In the genomic region with DNA sequence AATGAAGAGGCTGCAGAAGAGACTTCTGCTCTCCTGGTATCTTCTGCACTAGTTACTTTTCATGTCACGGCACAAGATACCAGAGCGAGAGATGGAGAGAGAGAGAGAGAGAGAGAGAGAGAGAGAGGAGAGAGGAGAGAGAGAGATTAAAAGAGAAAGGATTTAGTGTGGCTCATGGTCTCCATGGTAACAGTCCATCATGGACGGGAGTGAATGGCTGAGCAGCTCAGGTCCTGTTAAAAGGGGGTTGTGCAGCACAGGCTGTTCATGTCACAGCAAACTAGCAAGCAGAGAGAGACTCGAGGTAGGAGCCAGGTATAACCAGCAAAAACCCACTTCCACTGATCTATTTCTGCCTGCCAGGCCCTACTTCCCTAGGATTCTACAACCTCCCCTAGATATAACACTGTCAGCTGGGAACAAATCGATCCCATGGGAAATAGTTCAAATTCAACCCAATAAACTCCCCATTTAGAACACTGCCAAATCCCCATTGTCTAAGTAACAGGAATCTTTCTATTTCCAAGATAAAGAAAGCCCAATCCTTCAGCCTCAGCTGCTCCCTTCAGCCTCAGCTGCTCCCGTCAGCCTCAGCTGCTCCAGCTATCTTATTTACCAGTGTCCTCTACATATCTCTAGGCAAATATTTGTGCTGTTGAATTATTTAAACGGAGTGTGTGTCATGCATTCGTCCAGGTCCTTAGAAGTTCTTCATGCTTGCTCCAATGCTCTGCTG, we compare ENCODE assay signal across 20 mouse cellular contexts. TPM values are rescaled to one million over a fixed set of nuclear protein-coding genes. Genes with fewer than 3 reads are reported as not detected.
A peak's percentile ranks its signal among the peaks of the same experiment; 100 is the strongest.
DNase-seq lines count a peak whose midpoint lies in the region; ATAC-seq and TF ChIP-seq lines count a peak whose summit lies in the region.
"Had no signal": no experiment of that assay in that cellular context is flagged by ENCODE, and none has a peak within 500 bp of the region (broad histone marks: within the 10 kb centered on the region; RNA-seq: fewer than 3 reads in every experiment).

No protein-coding gene starts in this region.

- DNase-seq in hindbrain, embryonic 11.5 days (ENCODE audit: low spot score), result no peak
- no peak for DNase-seq in hindbrain, embryonic 10.5 days (ENCODE audit: low spot score)
- DNase-seq in midbrain, embryonic 14.5 days, result peak; percentile 59
- peak; percentile 11 for DNase-seq in stomach, postnatal 0 days (ENCODE audit: low spot score)
- DNase-seq in right cerebral cortex, postnatal 4 days, result no peak
- no peak for DNase-seq in kidney, adult 8-10 months
- DNase-seq in right cerebral cortex, adult 18-20 months, result no peak
- DNase-seq: adrenal gland, postnatal 25 days; cerebellum, adult 9-11 months; gastrocnemius, postnatal 36 days; kidney, postnatal 10 days; left cerebral cortex, postnatal 4 days had no signal

- WGBS in hindbrain, embryonic 11.5 days, result 72% methylated on average over 8 of the region's 8 CpGs
- WGBS in hindbrain, embryonic 10.5 days, result 65% methylated on average over 8 of the region's 8 CpGs
- WGBS in hindbrain, embryonic 13.5 days, result 62% methylated on average over 8 of the region's 8 CpGs
- WGBS in midbrain, embryonic 14.5 days, result 35% methylated on average over 8 of the region's 8 CpGs
- 48% methylated on average over 8 of the region's 8 CpGs for WGBS in stomach, postnatal 0 days

- TF ChIP-seq CTCF in stomach, postnatal 0 days (IDR thresholded peaks at IDR 0.05; ENCODE audit: low read depth), result no peak

- no peak for TF ChIP-seq EP300 in stomach, postnatal 0 days (optimal IDR thresholded peaks at IDR 0.05)

- 0 out of 2 replicates have a peak, but pooled peaks have one; percentile 53 for ATAC-seq in hindbrain, embryonic 11.5 days (ENCODE audit: low FRiP score)
- ATAC-seq in hindbrain, embryonic 13.5 days (ENCODE audit: low FRiP score), result peak; percentile 61; the same call in 1 of the 2 replicates
- ATAC-seq in midbrain, embryonic 14.5 days (ENCODE audit: low FRiP score, low TSS enrichment), result peak; percentile 70
- no peak for ATAC-seq in stomach, postnatal 0 days (ENCODE audit: low FRiP score, low TSS enrichment)
- ATAC-seq: activated CD4-positive, CD25-positive, alpha-beta regulatory T cell, adult 4 months; intestine, embryonic 16.5 days; liver, embryonic 12.5 days had no signal

- H3K4me3 ChIP-seq in hindbrain, embryonic 11.5 days (ENCODE audit: low read depth, low read length), result no peak overlapping the region
- H3K4me3 ChIP-seq in hindbrain, embryonic 10.5 days, result no peak overlapping the region
- H3K4me3 ChIP-seq in hindbrain, embryonic 13.5 days, result no peak overlapping the region
- H3K4me3 ChIP-seq in midbrain, embryonic 14.5 days (replicated peaks; ENCODE audit: low read depth, low read length), result no peak overlapping the region
- H3K4me3 ChIP-seq in stomach, postnatal 0 days (ENCODE audit: low read depth, low read length), result no peak overlapping the region
- H3K4me3 ChIP-seq: embryonic facial prominence, embryonic 15.5 days; liver, embryonic 12.5 days; lung, embryonic 15.5 days had no signal

- no peaks in the 10 kb centered on the region for H3K36me3 ChIP-seq in hindbrain, embryonic 11.5 days (ENCODE audit: control insufficient read depth, insufficient read depth, low read length)
- no peaks in the 10 kb centered on the region for H3K36me3 ChIP-seq in hindbrain, embryonic 10.5 days
- H3K36me3 ChIP-seq in hindbrain, embryonic 13.5 days, result no peaks in the 10 kb centered on the region
- H3K36me3 ChIP-seq in midbrain, embryonic 14.5 days (ENCODE audit: control insufficient read depth, insufficient read depth, low read length), result no peaks in the 10 kb centered on the region
- H3K36me3 ChIP-seq in stomach, postnatal 0 days (ENCODE audit: control insufficient read depth, insufficient read depth, low read length), result no peaks in the 10 kb centered on the region
- H3K36me3 ChIP-seq: embryonic facial prominence, embryonic 15.5 days; liver, embryonic 12.5 days; lung, embryonic 15.5 days had no signal

- H3K9ac ChIP-seq in hindbrain, embryonic 11.5 days (ENCODE audit: low read depth, low read length), result no peak overlapping the region
- H3K9ac ChIP-seq in hindbrain, embryonic 13.5 days, result no peak overlapping the region
- H3K9ac ChIP-seq in midbrain, embryonic 14.5 days (replicated peaks; ENCODE audit: low read length), result no peak overlapping the region
- H3K9ac ChIP-seq in stomach, postnatal 0 days (ENCODE audit: low read length), result no peak overlapping the region
- H3K9ac ChIP-seq: embryonic facial prominence, embryonic 15.5 days; liver, embryonic 12.5 days; lung, embryonic 15.5 days had no signal

- H3K4me1 ChIP-seq in hindbrain, embryonic 11.5 days (replicated peaks; ENCODE audit: control insufficient read depth, insufficient read depth, low read length), result no peaks in the 10 kb centered on the region
- H3K4me1 ChIP-seq in hindbrain, embryonic 10.5 days (replicated peaks), result no peaks in the 10 kb centered on the region; the same call in 1 of the 2 replicates
- H3K4me1 ChIP-seq in hindbrain, embryonic 13.5 days (replicated peaks), result no peaks in the 10 kb centered on the region
- H3K4me1 ChIP-seq in midbrain, embryonic 14.5 days (ENCODE audit: control insufficient read depth, insufficient read depth, low read length), result no peaks in the 10 kb centered on the region
- no peaks in the 10 kb centered on the region for H3K4me1 ChIP-seq in stomach, postnatal 0 days (replicated peaks; ENCODE audit: control insufficient read depth, insufficient read depth)
- H3K4me1 ChIP-seq: embryonic facial prominence, embryonic 15.5 days; liver, embryonic 12.5 days; lung, embryonic 15.5 days had no signal

- H3K4me2 ChIP-seq in hindbrain, embryonic 11.5 days (replicated peaks; ENCODE audit: low read depth, low read length), result no peak overlapping the region
- no peak overlapping the region for H3K4me2 ChIP-seq in hindbrain, embryonic 13.5 days
- H3K4me2 ChIP-seq in midbrain, embryonic 14.5 days (ENCODE audit: low read length), result no peak overlapping the region
- H3K4me2 ChIP-seq in stomach, postnatal 0 days (replicated peaks; ENCODE audit: low read depth), result no peak overlapping the region
- H3K4me2 ChIP-seq: embryonic facial prominence, embryonic 15.5 days; heart, embryonic 11.5 days; liver, embryonic 12.5 days; lung, embryonic 15.5 days had no signal

- H3K27me3 ChIP-seq in hindbrain, embryonic 11.5 days (ENCODE audit: control insufficient read depth, insufficient read depth, low read length), result no peaks in the 10 kb centered on the region
- no peaks in the 10 kb centered on the region for H3K27me3 ChIP-seq in hindbrain, embryonic 10.5 days (ENCODE audit: insufficient read depth, poor library complexity, severe bottlenecking)
- no peaks in the 10 kb centered on the region for H3K27me3 ChIP-seq in hindbrain, embryonic 13.5 days
- H3K27me3 ChIP-seq in midbrain, embryonic 14.5 days (ENCODE audit: control insufficient read depth, insufficient read depth, low read length), result no peaks in the 10 kb centered on the region
- no peaks in the 10 kb centered on the region for H3K27me3 ChIP-seq in stomach, postnatal 0 days (ENCODE audit: control insufficient read depth, insufficient read depth, low read length)
- H3K27me3 ChIP-seq: CH12.LX; embryonic facial prominence, embryonic 15.5 days; liver, embryonic 12.5 days; lung, embryonic 15.5 days had no signal

- no peaks in the 10 kb centered on the region for H3K9me3 ChIP-seq in hindbrain, embryonic 11.5 days (ENCODE audit: control insufficient read depth, low read length)
- no peaks in the 10 kb centered on the region for H3K9me3 ChIP-seq in hindbrain, embryonic 10.5 days
- H3K9me3 ChIP-seq in hindbrain, embryonic 13.5 days, result no peaks in the 10 kb centered on the region
- H3K9me3 ChIP-seq in midbrain, embryonic 14.5 days (ENCODE audit: control insufficient read depth, low read length), result no peaks in the 10 kb centered on the region
- H3K9me3 ChIP-seq in stomach, postnatal 0 days (ENCODE audit: control insufficient read depth, low read length), result no peaks in the 10 kb centered on the region
- H3K9me3 ChIP-seq: embryonic facial prominence, embryonic 15.5 days; liver, embryonic 12.5 days; lung, embryonic 15.5 days had no signal

- H3K27ac ChIP-seq in hindbrain, embryonic 11.5 days (ENCODE audit: low read depth, low read length), result no peak overlapping the region
- H3K27ac ChIP-seq in hindbrain, embryonic 10.5 days, result no peak overlapping the region
- no peak overlapping the region for H3K27ac ChIP-seq in hindbrain, embryonic 13.5 days
- no peak overlapping the region for H3K27ac ChIP-seq in midbrain, embryonic 14.5 days (replicated peaks; ENCODE audit: low read depth, low read length)
- no peak overlapping the region for H3K27ac ChIP-seq in stomach, postnatal 0 days (replicated peaks)
- H3K27ac ChIP-seq: embryonic facial prominence, embryonic 15.5 days; liver, embryonic 12.5 days; lung, embryonic 15.5 days had no signal

RNA-seq across cellular contexts. Expression of gene Ipcef1, which starts 18.0 kb away (rescaled TPM):
- 0.28 and 0.31 TPM in 2 replicates for polyA plus RNA-seq in hindbrain, embryonic 11.5 days (2014; fragmentation: Nextera tagmentation; extraction: Ambion mirVana)
- polyA plus RNA-seq in hindbrain, embryonic 10.5 days (2016; fragmentation: Nextera tagmentation; extraction: Ambion mirVana), result 0.16 and 0.25 TPM in 2 replicates
- polyA plus RNA-seq in hindbrain, embryonic 13.5 days (2015; fragmentation: Nextera tagmentation; extraction: Ambion mirVana), result 0.69 and 1.3 TPM in 2 replicates
- 1.0 and 1.1 TPM in 2 replicates for polyA plus RNA-seq in midbrain, embryonic 14.5 days (2014; fragmentation: Nextera tagmentation; extraction: Ambion mirVana)
- 0.30 and 0.35 TPM in 2 replicates for polyA plus RNA-seq in stomach, postnatal 0 days (2015; fragmentation: Nextera tagmentation; extraction: Ambion mirVana)

Comparison
In these comparisons a context has a peak if more than half of its experiments do, and no peak if none do; other contexts are left out.
1. DNase-seq: peak in midbrain, embryonic 14.5 days (single experiment) and stomach, postnatal 0 days (single experiment); none in hindbrain, embryonic 11.5 days (single experiment), hindbrain, embryonic 10.5 days (single experiment), right cerebral cortex, postnatal 4 days (single experiment), kidney, adult 8-10 months (0 of 2) and right cerebral cortex, adult 18-20 months (single experiment).